Mouse (Mus musculus) embryonic fibroblast, embryonic 13.5 days (primary cell): Measurements from ENCODE around the gene Ralgapa1.
"Not testable (repeated sequence)": the region's sequence is repeated elsewhere in the genome, so short reads cannot be mapped to it uniquely, and the experiment has no call there.

Experiments used
- CTCF ChIP-seq: IDR thresholded peaks from 2 replicates; pipeline ENCODE4 v1.5.1; 2011; ENCODE audit warnings: mild to moderate bottlenecking, control low read depth, low read length, moderate library complexity, borderline replicate concordance; ENCODE audit not compliant: insufficient read depth
- POLR2A ChIP-seq: IDR thresholded peaks from 2 replicates; pipeline ENCODE4 v1.6.1; 2011; ENCODE audit warnings: low read depth, mild to moderate bottlenecking, control low read depth, low read length, moderate library complexity

GRCm38 (mm10) chr12:55554901-55555300 lies 266.1 kb downstream of the Ralgapa1 start:
- not testable (repeated sequence) for TF ChIP-seq CTCF, POLR2A
